Mouse (Mus musculus) lung, adult 18-20 months (tissue): ENCODE data around the gene Mthfr.
"Not testable (repeated sequence)": the region's sequence is repeated elsewhere in the genome, so short reads cannot be mapped to it uniquely, and the experiment has no call there.

ENCODE experiments used
- DNase-seq, 2 experiments: peaks; one replicate each; pipeline ENCODE4 v3.0.0; 2022; ENCODE audit warnings: mixed read lengths in 2 of 2

The Mthfr gene

DNA sequence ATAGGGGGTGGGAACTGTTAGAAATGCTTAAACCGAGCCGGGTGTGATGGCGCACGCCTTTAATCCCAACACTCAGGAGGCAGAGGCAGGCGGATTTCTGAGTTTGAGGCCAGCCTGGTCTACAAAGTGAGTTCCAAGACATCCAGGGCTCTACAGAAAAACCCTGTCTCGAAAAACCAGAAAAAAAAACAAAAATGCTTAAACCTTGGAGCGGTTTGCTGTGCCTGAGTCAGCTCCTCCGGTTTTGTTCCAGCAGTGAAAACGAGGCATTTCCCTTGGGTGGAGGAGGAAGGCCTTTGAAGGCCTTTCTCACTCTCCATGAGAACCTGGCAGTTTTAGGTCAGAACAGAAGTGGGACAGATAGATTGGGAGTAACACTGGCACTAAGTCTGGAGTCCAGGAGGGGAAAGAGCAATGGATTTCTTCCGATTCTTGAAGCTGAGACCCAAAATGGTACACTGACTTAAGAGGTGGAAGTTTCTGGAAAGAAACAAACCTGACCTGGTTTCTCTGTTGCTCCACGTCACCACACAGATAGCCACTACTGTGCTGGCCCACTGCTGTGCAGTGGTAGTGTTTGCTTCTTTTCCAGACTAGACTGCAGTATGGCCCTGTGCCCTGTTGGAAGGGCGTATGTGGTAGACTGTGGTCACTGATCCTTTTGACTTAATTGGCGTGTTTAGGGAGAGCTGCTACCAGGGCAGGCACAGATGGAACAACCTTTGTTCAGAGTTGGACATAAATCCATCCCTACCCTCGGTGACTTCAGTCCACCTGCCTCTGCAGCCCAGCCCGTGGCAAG lies 1.4 kb downstream of the Mthfr start:
- no peak for DNase-seq

DNA sequence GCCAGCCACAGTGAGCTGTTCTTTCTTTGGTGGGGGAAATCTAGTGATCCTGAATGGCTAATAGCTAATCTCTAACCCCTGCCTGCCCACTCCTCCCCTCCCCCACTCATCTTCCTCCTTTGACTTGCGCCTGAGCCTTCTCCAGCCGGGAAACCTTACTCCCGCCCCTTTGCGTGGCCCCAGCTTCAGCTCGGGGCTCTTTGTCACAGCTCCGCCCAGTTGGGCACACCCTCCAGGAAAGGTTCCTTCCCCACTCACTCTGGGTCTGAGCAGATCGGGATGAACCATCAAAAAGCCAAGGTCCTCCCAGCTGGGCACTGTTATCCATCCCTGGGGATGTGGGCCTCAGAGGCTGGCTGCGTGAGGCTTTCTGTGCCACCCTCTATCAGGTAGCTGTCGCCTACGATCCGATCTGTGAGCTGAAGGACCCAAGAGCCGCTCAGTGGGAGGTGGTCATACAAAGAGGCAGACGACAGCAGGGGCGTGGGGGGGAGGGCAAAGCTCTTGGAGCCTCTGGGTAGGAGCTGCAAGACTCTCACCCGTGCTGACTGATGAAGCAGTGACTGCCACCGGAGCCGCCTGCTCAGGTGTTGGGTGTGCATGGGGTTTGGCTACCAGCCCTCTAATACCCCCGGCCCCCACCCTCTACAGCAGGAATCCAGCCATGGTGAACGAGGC lies 2.2 kb downstream of the Mthfr start:
- DNase-seq = peak; percentile 87 to 90

DNA sequence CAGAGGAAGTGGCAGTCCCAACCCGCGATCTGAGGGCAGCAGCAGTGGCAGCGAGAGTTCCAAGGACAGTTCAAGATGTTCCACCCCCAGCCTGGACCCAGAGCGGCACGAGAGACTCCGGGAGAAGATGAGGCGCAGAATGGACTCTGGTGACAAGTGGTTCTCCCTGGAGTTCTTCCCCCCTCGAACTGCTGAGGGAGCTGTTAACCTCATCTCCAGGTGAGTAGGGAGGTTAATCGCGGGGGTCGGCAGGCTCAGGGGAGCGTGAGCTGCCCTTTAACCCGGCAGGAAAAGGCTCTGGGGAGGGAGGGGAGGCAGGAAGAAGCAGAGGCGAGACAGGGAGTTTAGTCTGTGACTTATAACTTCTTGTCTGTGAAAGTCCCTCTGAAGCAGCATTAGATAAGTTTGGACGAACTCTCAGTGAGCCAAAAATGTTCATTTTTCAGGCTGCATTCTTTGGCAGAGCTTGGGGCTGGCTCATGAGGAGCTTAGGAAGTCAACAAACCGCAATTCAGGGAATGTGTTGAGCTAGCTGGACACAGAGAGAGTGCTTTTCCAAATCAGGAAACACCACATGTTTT lies 2.8 kb downstream of the Mthfr start:
- peak; percentile 35 to 47 for DNase-seq

DNA sequence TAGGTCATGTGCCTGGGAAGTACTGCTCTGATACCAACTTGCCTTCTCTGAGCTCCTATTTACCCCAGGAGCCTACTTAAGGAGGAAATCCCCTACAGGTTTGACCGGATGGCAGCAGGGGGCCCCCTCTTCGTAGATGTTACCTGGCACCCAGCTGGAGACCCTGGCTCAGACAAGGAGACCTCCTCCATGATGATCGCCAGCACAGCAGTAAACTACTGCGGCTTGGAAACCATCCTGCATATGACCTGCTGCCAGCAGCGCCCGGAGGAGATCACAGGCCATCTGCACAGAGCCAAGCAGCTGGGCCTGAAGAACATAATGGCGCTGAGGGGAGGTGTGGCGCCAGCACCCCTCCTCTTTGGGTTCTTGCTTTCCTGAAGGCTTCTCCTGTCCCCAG lies 4.5 kb downstream of the Mthfr start:
- DNase-seq = not testable (repeated sequence)

DNA sequence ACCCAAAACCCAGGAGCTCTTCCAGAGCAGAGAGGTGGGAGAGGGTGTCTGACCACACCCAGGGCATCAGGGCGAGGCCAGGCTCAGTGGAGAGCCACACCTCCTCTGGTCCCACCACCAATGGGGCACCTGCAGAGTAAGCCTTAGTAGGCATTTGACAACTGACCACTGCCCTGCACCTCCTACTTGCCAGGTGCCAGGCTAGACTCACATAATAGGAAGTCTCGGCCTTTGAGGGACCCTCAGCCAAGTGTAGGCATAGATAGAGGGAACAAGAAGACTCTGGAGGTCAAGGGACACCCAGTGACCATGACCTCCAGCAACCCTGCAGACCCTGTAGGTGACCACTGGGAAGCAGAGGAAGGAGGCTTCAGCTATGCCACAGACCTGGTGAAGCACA lies 5.2 kb downstream of the Mthfr start:
- DNase-seq = no peak

DNA sequence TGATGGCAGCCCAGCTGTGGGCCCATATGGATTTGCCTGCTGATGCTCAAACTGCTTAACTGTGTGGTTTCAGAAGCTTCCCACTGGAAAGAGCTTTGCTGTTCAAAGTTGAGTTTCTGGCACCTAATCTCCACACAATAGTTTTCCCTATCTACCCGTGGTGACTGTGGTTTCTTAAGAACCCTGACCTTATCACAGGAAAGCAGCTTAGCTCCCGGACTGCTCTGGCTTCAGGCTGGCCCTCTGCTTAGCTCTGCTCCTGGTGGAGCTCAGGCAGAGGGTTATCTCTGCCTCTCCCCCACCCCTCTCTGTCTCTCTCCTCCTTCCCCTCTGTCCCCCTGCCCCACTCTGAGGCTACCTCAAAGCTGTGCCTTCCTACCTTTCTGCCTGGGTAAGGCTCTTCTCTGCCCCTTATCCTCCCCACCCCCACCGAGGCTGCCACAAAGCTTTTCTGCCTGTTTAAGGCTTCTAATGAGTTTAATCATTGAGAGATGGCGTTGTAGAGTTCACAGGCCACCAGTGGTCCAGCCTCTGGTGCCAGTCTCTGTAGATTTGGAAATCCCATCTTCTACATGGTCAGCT lies 7.7 kb downstream of the Mthfr start:
- DNase-seq = no peak

DNA sequence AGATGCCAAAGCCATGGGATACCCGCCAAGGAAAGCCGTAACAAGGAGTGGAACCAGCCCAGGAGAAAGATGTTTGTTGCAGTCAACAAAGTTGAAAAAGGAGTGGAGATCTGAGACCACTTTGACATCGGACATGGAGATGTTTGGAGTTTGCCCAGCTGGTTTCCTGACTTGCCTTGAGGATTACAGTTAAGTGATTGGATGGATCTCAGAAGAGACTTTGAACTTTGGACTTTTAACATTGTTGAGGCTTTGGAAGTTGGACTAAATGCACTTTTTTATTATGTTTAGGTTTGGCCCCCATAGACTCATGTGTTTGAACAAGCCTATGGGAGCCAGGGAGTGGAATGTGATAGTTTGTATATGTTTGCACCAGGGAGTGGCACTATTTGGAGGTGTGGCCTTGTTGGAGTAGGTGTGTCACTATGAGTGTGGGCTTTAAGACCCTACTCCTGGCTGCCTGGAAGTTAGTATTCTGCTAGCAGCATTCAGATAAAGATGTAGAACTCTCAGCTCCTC lies 11.6 kb downstream of the Mthfr start:
- DNase-seq = not testable (repeated sequence)

DNA sequence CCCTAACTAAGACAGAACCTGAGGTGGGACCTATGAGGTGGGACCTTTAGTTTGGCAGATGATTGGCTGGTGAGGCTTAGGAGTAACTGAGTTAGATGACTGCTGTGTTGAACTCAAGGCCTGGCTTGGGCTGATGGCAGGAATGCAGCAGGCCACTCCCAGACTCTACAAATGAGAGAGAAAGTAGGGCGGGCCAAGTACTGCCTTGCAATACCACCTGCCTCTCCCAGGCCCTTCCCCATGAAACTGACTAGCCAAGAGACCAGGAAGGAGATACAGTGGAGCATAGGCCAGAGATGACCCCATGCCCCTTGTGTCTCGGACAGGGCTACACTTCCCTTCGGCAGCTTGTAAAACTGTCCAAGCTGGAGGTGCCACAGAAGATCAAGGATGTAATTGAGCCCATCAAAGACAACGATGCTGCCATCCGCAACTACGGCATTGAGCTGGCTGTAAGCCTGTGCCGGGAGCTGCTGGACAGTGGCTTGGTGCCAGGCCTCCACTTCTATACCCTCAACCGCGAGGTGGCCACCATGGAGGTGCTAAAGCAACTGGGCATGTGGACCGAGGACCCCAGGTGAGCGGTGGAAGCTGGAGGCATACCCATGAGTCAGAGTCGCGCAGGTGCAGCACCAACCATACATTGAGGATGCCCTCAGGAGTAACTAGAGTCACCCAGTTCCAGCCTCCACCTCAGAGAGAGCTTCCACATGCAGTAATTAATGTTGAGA lies 12.3 kb downstream of the Mthfr start:
- DNase-seq = no peak

DNA sequence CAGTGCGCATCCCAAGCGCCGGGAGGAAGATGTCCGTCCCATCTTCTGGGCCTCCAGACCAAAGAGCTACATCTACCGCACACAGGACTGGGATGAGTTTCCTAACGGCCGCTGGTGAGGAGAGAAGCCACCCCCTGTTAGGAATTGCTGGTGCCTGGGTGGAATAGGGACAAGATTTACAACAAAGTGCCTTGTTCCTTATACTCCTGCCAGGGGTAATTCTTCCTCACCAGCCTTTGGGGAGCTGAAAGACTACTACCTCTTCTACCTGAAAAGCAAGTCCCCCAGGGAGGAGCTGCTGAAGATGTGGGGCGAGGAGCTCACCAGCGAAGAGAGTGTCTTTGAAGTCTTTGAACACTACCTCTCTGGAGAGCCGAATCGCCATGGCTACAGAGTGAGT lies 13.0 kb downstream of the Mthfr start:
- no peak for DNase-seq

DNA sequence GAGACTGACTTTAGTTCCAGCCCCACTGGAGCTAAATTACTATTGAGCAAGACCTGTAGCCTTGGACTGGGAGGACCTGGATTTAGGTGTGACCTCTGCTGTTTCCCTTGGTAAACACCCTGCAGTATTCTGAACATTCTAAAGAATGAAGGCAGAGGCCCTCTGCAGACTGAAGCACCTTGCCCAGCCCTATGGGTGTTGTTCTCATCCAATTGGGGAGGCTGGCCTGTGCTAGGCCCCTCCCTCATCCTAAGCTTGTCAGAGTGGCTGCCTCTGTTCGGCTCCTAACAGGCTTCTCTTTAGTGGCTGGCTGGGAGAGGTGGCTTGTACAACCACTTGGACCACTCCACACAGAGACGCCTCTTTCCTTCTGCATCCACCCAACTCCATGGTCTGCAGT lies 14.1 kb downstream of the Mthfr start:
- DNase-seq = peak; percentile 32 to 40

DNA sequence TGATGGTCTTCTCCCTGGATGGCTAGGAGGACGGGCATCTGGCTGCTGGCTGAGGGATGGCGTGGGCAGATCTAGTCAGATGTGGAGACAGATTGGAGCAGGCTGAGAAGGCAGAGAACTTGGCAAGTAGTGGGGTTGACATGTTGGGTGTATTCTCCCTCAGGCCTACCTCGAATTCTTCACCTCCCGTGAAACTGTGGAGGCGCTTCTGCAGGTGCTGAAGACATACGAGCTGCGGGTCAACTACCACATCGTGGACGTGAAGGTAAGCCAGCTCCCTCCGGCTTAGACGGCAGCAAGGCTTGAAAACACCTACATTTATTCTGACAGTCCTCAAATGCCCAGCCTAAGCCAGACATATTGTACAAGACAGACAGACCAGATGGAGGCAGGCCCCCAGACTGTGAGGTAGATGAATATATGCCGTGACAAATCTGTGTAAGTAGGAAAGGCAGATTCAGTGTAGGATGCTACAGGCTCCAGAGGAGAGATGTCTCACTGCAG lies 14.6 kb downstream of the Mthfr start:
- no peak for DNase-seq

DNA sequence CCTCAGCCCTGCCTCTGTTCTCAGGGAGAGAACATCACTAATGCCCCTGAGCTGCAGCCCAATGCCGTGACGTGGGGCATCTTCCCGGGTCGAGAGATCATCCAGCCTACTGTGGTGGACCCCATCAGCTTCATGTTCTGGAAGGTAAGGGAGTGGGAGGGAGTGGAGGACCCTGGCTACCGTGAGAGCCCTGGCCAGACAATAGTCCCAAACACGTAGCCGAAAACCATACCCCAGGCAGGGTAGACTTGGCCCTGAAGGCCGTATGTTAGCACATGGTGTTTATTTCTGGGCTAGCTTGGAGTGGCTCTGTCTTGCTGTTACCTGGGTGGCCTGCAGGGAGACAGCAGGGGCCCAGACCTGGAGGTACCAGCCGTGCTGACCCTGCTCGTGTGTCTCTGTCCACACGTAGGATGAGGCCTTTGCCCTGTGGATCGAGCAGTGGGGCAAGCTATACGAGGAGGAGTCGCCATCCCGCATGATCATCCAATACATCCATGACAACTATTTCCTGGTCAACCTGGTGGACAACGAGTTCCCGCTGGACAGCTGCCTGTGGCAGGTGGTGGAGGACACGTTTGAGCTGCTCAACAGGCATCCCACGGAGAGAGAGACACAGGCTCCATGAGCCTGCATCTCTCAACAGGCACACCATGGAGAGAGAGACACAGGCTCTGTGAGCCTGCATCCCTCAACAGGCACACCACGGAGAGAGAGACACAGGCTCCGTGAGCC lies 16.3 kb downstream of the Mthfr start:
- DNase-seq = no peak

DNA sequence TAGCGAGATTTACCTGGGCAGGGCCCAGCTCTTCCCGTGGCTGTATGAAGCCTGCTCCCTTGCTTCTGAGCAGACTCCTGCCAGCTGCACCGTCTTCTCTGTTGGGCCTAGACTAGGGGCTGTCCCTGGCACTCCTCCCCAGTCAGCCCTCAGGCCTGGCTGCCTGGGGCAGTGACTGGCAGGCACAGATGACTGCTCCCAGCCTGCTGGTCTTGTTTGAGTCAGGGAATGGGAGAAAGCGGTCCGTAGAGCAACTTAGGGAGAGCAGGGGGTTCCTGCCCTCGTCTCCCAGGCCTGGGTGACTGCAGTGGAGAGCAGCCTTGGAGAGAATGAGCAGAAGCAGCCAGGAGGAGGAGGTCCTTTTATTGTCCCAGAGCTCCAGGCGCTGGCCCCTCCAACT lies 17.4 kb downstream of the Mthfr start:
- DNase-seq = no peak

DNA sequence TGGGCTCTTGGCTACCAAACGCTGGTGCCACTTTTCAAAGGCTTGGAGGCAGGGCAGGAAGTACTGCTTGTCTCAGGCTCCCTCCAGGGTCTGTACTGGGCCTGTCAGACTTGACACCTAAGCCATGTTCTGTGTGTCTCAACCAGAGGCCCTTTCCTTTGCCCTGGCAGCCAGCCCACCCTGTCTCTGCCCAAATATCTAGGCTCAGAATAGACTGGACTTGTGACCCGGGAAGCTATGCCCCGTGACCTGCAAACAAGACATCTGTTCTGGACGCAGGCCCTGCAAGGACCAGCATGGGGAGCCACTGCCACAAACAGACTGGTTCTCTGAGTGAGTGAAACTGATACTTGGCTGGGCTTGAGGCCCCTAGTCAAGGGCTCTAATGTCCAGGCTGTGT lies 17.9 kb downstream of the Mthfr start:
- peak in 1 of 2 experiments; percentile 17 for DNase-seq

DNA sequence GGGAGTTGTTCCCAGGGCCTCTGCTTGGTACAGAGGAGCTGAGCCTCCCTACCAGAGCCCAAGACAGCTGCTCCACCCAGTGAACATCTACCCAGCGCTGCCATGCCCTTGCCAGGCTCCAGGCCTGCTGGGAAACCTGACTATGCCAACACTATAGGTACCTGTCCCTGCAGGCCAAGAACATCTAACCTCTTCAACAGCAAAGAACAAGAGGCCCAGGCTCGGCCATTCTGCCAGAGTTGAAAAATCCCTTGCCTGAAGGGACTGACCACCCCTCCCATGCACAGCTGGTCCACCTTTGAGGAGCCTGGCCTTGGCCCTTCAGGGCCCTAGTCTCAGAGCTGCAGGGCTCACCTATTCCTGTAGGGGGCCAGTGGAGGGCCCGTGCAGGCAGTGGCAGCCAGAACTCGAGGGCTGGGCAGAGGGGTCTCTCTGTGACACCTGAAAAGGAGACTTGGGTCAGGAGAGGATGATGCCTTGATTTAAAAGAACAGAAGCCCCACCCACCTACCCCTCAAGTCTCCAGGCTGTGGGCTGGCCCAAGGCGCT lies 18.9 kb downstream of the Mthfr start:
- no peak for DNase-seq

DNA sequence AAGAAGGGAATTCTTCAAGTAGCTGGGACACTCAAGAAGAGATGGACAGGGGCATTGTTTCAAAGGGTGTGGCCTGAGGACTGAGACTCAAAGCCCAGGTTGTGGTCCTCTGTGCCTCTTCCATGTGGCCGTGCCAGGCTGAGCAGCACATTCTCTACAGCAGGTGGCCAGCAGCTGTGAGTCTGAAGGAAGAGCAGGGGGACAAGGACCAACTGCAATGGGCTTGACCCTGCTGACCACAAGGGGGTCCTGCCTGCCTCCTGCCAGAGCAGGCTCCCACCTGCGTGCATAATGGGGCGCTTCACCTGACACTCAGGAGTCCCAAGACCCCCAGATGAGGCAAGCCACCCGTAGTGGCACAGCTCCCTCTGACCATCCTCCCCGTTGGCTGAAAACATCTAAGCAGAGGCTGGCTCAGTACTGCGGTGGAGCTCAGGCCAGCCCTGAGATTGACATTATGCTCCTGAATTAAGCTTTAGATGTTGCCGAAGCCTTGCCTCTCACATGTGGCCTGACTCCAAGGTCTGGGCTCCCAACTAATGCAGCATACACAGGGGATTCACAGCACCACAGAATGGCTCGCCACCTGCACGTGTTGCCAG lies 19.4 kb downstream of the Mthfr start:
- DNase-seq = no peak

DNA sequence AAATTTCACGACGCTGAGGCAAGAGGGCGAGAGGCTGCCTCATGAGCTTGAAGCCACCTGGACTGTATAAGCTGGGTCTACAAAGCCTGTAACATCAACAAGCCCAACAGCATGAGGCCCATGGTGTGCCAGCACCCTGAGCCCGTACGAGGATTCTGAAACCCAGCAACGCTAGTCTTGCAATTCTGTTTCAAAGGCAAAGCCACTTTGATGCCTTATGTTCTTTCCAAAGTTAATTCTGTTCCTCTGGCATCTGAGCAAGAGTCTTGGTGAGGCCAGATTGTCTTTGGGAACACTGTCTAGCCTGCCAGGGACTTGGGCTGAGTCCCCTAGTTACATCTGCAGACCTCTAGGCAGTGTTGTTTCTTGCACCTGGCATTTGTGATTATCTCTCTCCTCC lies 20.1 kb downstream of the Mthfr start:
- DNase-seq = no peak

DNA sequence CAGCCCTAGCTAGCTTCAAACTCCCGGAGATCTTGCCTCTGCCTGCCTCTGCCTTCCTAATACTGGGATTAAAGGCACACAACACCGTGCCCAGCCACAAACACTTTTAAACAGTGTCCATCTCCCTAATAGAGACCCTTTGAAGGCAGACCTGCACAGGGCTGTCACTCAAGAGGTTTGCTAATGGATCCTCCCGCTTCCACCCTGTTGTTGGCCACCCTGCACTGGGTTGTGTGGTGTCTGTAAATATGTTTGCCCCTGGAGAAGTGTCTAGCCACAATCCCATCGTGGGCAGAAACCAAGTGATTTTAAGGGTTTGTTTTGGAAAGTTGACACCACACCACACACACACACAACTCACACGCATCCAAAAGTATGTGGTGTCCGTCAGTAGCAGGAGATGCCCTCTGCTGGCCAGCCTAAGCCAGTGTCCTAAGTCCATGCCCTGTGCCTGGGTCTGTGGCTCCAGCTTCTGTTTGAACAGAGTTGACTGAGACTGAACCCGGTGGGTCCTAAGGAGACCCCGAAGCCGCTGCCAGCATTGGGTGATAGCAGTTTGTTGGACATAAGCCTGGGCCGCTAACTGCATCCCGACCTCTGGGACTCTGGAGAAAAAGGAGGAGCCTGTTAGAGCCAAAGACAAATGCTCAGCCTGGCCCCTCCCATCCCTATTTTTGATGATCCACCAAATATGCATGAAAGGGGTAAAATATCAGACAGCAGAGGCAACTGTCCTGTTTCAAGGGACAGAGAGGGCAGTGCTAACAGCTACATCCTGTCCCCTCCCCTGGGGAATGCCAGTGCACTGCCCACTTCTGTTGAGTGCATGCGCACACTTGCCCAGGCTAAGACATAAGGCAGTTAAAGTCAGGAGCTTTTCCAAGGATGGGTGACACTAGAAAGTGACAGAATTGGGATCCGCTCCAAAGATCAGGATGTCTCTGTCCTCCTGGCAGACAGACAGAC lies 21.5 kb downstream of the Mthfr start:
- DNase-seq = peak in 1 of 2 experiments; percentile 44

DNA sequence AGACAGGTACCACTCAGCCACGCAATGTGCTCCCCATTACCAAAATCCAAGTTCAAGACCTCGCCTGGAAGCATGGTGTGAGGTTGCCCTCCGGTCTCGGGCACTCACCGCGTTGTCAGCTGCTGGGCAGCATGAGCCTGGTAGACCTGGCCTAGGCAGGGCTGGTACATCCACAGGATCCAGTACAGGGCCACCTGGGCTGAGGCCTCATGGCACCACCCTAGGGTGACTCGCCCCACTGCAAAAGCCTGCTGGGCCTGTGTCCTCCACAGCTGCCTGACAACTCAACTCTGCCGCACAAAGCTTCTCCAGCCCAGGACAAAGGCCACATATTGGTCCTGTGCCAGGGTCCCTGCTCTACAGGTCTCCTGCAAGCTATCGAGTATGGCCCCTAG lies 22.2 kb downstream of the Mthfr start:
- no peak for DNase-seq
